Mouse (Mus musculus) liver, embryonic 16.5 days (tissue): ENCODE results near the gene Chst5. TPM values are rescaled to one million over a fixed set of nuclear protein-coding genes. Genes with fewer than 3 reads are reported as not detected.

Experiments
- polyA plus RNA-seq: library from polyadenylated mRNA; unstranded; fragments of >200 nt; fragmentation: Nextera tagmentation; extraction: Ambion mirVana; gene quantifications from 2 replicates; pipeline ENCODE4 v1.2.1, GENCODE M21; 2015

Gene Chst5
- polyA plus RNA-seq, 1 experiment from 2014 or later, result 0.04 TPM

Other genes with a start within 250 kb of the Chst5 start
- 7.7 and 58.8 TPM in 2 replicates for gene Ctrb1, start 219.4 kb downstream of the Chst5 start, polyA plus RNA-seq
- gene Bcar1, start 166.6 kb downstream of the Chst5 start, polyA plus RNA-seq, result 9.5 and 13.1 TPM in 2 replicates
- 63.2 and 67.8 TPM in 2 replicates for gene Cfdp1, start 56.2 kb downstream of the Chst5 start, polyA plus RNA-seq
- gene Tmem170, start 33.7 kb downstream of the Chst5 start, polyA plus RNA-seq, result 4.2 and 4.4 TPM in 2 replicates
- 1.6 and 1.8 TPM in 2 replicates for gene Tmem231, start 23.4 kb upstream of the Chst5 start, polyA plus RNA-seq
- gene Gabarapl2, start 30.3 kb upstream of the Chst5 start, polyA plus RNA-seq, result 195 and 201 TPM in 2 replicates
- 3.0 and 3.3 TPM in 2 replicates for gene Adat1, start 81.9 kb upstream of the Chst5 start, polyA plus RNA-seq
- 69.5 and 77.5 TPM in 2 replicates for gene Kars, start 100.9 kb upstream of the Chst5 start, polyA plus RNA-seq
- 5.1 and 5.9 TPM in 2 replicates for gene Terf2ip, start 101.0 kb upstream of the Chst5 start, polyA plus RNA-seq
- 0.09 TPM in 1 of 2 replicates, not detected in the other for gene Gm6793, start 104.6 kb upstream of the Chst5 start, polyA plus RNA-seq